Mouse (Mus musculus): ENCODE measurements around the gene Cacna1a.

- TF ChIP-seq GATA1 (IDR thresholded peaks at IDR 0.05; ENCODE audit: borderline replicate concordance, low read length) (no peak), FLI1 (IDR thresholded peaks at IDR 0.05; ENCODE audit: low read length) (no peak)
These were observed 11.7 kb upstream of the Cacna1a start for GRCm38 (mm10) chr8:84376564-84376963.
